Mouse (Mus musculus) embryo, embryonic 11 days (tissue): ENCODE results near the gene Prrx1.

Source experiments
- DNase-seq: peaks from one replicate; pipeline ENCODE4 v3.0.0-alpha.2; 2015

Prrx1 gene

GRCm38 (mm10) chr1:163311006-163311836 lies 2.3 kb downstream of the Prrx1 start:
- DNase-seq, result peak; percentile 37

GRCm38 (mm10) chr1:163310023-163310754 lies 3.3 kb downstream of the Prrx1 start:
- DNase-seq, result no peak

DNA sequence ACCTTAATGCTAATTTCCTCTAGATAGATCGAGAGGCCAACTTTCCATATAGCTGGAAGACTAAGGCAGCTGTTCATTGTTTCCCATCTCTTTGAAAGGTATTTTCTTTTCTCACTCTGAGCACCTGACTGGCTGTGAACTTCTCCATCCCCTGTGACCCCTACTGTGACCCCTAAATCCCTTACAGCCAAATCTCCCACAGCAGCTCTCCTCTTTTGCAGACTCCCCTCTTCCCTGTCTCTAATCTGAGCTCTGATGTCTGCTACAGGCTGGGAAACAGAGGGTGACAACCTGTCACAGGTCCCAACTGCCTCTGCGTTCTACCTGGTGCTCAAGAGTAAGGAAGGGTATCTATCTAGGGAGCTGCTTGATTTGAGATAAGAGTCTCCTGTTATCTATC lies 4.0 kb downstream of the Prrx1 start:
- DNase-seq, result peak; percentile 37

GRCm38 (mm10) chr1:163308631-163309030 lies 4.9 kb downstream of the Prrx1 start:
- peak; percentile 85 for DNase-seq

- DNase-seq, result peak; percentile 58
Observed at GRCm38 (mm10) chr1:163307706-163308105, 5.8 kb downstream of the Prrx1 start.

GRCm38 (mm10) chr1:163305956-163306355 lies 7.6 kb downstream of the Prrx1 start:
- no peak for DNase-seq

DNA sequence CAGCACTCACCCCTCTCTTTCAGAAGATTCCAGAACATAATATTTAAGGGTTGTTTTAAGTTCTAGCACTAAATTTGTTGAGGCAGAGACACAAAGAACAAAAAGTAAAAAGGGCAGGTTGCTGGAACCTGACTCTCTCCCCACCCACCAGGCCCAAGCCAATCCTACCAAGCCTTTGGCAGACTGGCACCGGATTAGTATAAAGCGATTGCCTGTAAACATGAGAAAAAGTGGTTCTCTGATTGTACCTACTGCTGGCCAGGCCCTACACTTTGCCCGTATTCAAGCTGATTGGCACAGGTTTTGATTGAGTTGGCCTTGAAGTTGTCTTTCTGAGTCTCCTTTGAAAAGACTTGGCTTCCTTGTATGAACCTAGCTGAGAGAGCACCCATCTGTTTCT lies 8.7 kb downstream of the Prrx1 start:
- no peak for DNase-seq

DNA sequence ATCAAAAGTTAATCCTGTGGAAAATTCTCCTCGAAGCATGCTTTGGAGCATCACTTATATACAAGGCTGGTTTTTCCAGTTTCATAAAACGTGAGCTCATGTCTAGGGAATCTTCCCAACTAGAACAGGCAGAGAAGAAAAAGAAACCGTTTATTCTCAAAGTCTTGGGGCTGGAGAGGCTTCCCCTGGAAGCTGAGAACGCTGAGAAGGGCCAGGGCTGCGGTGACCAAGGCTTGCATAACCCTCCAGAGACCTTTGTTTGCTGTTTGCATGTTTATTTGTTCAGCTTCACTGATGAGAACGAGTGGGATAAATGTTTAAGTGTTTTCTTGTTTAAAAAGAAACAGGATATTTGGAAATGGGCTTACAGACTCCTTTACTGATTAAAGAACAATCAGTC lies 11.2 kb downstream of the Prrx1 start:
- DNase-seq, result no peak

DNA sequence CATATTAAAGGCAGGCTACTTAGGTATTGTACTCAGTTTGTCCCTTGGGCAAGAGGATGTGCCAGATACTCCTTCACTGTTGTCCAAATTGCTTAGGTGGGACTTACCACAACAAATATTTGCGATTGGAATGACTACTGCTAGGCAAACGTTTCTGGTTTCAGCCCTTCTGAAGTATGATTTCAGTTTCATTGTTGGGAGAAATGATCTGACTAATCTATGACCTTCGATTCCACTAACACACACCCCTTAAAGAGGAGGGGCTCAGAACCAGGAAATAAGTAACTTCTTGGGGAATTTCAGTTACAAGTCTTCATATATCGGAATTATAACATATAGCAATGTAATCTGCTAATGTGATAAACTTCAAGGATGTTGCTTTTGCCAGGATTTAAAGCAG lies 20.4 kb downstream of the Prrx1 start:
- no peak for DNase-seq

- DNase-seq, result no peak
Observed at GRCm38 (mm10) chr1:163291925-163292324, 21.6 kb downstream of the Prrx1 start.

- DNase-seq, result no peak
Observed at GRCm38 (mm10) chr1:163289131-163289530, 24.4 kb downstream of the Prrx1 start.

- DNase-seq, result no peak
Observed at GRCm38 (mm10) chr1:163285539-163285938, 28.0 kb downstream of the Prrx1 start.

DNA sequence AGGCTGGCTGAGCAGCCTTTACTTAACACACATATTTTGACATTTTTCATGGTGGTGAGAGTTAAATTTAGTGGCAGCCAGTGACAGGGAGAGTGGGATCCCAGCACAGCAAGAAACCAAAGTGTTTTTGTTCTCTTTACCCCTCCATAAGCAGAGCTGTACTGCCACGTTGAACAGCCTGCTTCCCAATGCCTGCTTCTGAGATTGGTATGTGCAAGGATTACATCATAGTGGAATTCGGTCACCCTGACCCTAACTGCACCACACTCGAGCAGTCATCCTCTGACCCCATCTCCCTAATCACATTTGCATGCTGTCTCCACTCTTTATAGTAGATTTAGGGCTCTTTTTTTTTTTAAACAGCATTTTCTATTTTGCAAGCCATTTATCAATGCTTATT lies 28.4 kb downstream of the Prrx1 start:
- no peak for DNase-seq

DNA sequence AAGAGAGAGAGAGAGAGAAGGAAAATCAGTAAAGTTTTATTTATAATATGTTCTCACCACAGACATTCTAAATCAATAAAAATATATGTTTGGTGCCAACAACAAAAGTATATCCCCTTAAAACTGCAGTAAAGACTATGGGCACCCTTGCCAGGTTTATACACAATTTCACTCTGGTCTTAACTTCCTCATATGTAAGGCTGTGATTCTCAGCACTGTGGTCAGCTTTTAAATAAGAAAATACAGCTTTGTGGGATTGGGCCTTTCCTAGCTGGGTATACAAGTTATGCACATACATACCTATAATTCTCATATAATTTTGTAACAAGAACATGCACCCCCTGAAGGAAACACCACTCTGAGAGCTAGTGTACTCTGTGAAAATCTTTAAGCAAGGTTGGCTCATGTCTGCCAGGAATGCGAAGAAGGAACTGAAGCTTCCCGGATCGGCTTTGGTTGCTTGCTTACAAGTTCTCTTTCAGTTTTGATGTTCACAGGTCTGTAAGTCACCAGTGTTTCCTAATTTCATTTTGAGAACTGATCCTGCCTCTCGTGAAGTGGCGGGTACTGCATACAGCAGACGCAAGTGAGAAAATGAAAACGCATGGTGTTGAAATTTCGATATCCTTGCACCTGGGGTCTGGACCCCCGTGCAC lies 29.4 kb downstream of the Prrx1 start:
- DNase-seq, result no peak

GRCm38 (mm10) chr1:163281450-163282198 lies 31.9 kb downstream of the Prrx1 start:
- no peak for DNase-seq

DNA sequence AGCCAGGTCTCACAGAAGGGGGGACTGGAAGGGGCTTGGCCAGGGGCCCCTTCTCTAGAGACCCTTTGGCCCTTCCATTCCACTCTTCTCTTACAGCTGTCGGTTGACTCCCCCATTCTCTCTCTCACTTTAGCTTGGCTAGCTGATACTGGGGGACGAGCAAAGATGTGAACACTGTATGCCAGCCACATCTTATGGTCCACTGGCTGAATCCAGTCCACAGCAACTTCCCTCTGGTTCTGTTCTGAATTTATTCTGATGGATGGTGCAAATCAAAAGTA lies 32.7 kb downstream of the Prrx1 start:
- DNase-seq, result no peak

GRCm38 (mm10) chr1:163280097-163280841 lies 33.2 kb downstream of the Prrx1 start:
- no peak for DNase-seq

- no peak for DNase-seq
Observed at GRCm38 (mm10) chr1:163277069-163277468, 36.4 kb downstream of the Prrx1 start.

GRCm38 (mm10) chr1:163274919-163275318 lies 38.6 kb downstream of the Prrx1 start:
- DNase-seq, result no peak

GRCm38 (mm10) chr1:163273132-163273531 lies 40.4 kb downstream of the Prrx1 start:
- no peak for DNase-seq

GRCm38 (mm10) chr1:163266853-163267538 lies 46.5 kb downstream of the Prrx1 start:
- DNase-seq, result no peak

- no peak for DNase-seq
Observed at GRCm38 (mm10) chr1:163257298-163257697, 56.2 kb downstream of the Prrx1 start.
